Comparison of ENCODE assay signal across 9 mouse cellular contexts in the genomic region with DNA sequence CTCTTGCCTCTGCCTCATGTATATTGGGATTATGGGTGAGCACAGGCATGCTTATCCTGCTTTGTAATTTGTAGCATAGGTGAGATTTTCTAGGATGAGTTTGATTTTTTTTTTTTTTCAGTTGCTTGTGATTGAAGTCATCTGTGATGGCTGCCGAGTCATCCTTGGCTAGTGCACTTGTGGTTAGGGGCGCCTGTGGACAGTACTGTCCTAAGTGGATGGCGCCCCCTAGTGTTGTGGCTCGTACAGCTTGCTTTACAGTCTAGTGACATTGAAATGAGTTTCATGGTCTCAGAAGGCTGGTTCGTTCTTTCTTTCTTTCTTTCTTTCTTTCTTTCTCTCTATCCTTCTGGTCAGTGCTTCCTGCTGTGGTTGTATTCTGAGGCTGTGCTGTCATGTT. TPM values are rescaled to one million over a fixed set of nuclear protein-coding genes. Genes with fewer than 3 reads are reported as not detected.
DNase-seq lines count a peak whose midpoint lies in the region; ATAC-seq and TF ChIP-seq lines count a peak whose summit lies in the region.
"Had no signal": no experiment of that assay in that cellular context is flagged by ENCODE, and none has a peak within 500 bp of the region (broad histone marks: within the 10 kb centered on the region; RNA-seq: fewer than 3 reads in every experiment).

No protein-coding gene starts in this region.

- no peak for TF ChIP-seq POLR2A in bone marrow, adult 2 months (IDR thresholded peaks at IDR 0.05; ENCODE audit: borderline replicate concordance, control insufficient read depth, low read depth, low read length)

- TF ChIP-seq CTCF in gastrocnemius, adult 2 months (IDR thresholded peaks at IDR 0.05), result peak; percentile 57
- TF ChIP-seq CTCF in bone marrow, adult 2 months (IDR thresholded peaks at IDR 0.05; ENCODE audit: control insufficient read depth, insufficient read depth, low read length), result peak; percentile 43

- 48% methylated on average over 5 of the region's 5 CpGs for WGBS in midbrain, embryonic 14.5 days
- WGBS in midbrain, embryonic 15.5 days, result 42% methylated on average over 5 of the region's 5 CpGs
- WGBS in bone marrow, adult 2 months, result 29% methylated on average over 5 of the region's 5 CpGs

- no peaks in the 10 kb centered on the region for H3K27me3 ChIP-seq in midbrain, embryonic 14.5 days (ENCODE audit: control insufficient read depth, insufficient read depth, low read length)
- H3K27me3 ChIP-seq in midbrain, embryonic 15.5 days (replicated peaks), result no peaks in the 10 kb centered on the region
- H3K27me3 ChIP-seq: hindbrain, embryonic 15.5 days had no signal

- intact Hi-C loops in gastrocnemius, adult 2 months (cut with DNase I), result loop anchor here (5.0 kb wide), 1 partner anchor 116 kb away; no protein-coding TSS in a partner anchor

- H3K36me3 ChIP-seq in midbrain, embryonic 14.5 days (ENCODE audit: control insufficient read depth, insufficient read depth, low read length), result no peaks in the 10 kb centered on the region
- H3K36me3 ChIP-seq in midbrain, embryonic 15.5 days (replicated peaks), result no peaks in the 10 kb centered on the region
- H3K36me3 ChIP-seq: hindbrain, embryonic 15.5 days had no signal

- H3K4me3 ChIP-seq in gastrocnemius, adult 2 months, result no peak overlapping the region
- no peak overlapping the region for H3K4me3 ChIP-seq in midbrain, embryonic 14.5 days (replicated peaks; ENCODE audit: low read depth, low read length)
- no peak overlapping the region for H3K4me3 ChIP-seq in midbrain, embryonic 15.5 days
- no peak overlapping the region for H3K4me3 ChIP-seq in bone marrow, adult 2 months (replicated peaks; ENCODE audit: control insufficient read depth, low read depth, low read length)
- H3K4me3 ChIP-seq: hindbrain, embryonic 15.5 days had no signal

- DNase-seq in gastrocnemius, adult 2 months, result peak; percentile 53
- DNase-seq in gastrocnemius, postnatal 25 days, result no peak
- DNase-seq in midbrain, embryonic 14.5 days, result peak; percentile 85
- peak; percentile 53 to 68 for DNase-seq in frontal cortex, postnatal 36 days (ENCODE audit: low spot score in 2 of 2)
- DNase-seq in lung, postnatal 36 days, result peak; percentile 75
- DNase-seq in urinary bladder, postnatal 36 days (ENCODE audit: low spot score in 2 of 2), result no peak

- H3K9me3 ChIP-seq in midbrain, embryonic 14.5 days (ENCODE audit: control insufficient read depth, low read length), result no peaks in the 10 kb centered on the region
- H3K9me3 ChIP-seq in midbrain, embryonic 15.5 days, result no peaks in the 10 kb centered on the region
- H3K9me3 ChIP-seq: hindbrain, embryonic 15.5 days had no signal

- no peaks in the 10 kb centered on the region for H3K4me1 ChIP-seq in midbrain, embryonic 14.5 days (ENCODE audit: control insufficient read depth, insufficient read depth, low read length)
- H3K4me1 ChIP-seq in midbrain, embryonic 15.5 days, result no peaks in the 10 kb centered on the region
- H3K4me1 ChIP-seq in bone marrow, adult 2 months (ENCODE audit: control insufficient read depth, insufficient read depth, low read length), result no peaks in the 10 kb centered on the region; the same call in 1 of the 2 replicates
- H3K4me1 ChIP-seq: hindbrain, embryonic 15.5 days had no signal

- no peak overlapping the region for H3K4me2 ChIP-seq in midbrain, embryonic 14.5 days (ENCODE audit: low read length)
- H3K4me2 ChIP-seq in midbrain, embryonic 15.5 days, result no peak overlapping the region
- H3K4me2 ChIP-seq: hindbrain, embryonic 15.5 days had no signal

- no peak for ATAC-seq in midbrain, embryonic 14.5 days (ENCODE audit: low FRiP score, low TSS enrichment)
- no peak for ATAC-seq in midbrain, embryonic 15.5 days (replicated peaks)

- H3K9ac ChIP-seq in midbrain, embryonic 14.5 days (replicated peaks; ENCODE audit: low read length), result no peak overlapping the region
- H3K9ac ChIP-seq in midbrain, embryonic 15.5 days, result no peak overlapping the region
- H3K9ac ChIP-seq: hindbrain, embryonic 15.5 days had no signal

- H3K27ac ChIP-seq in gastrocnemius, adult 2 months, result no peak overlapping the region
- no peak overlapping the region for H3K27ac ChIP-seq in midbrain, embryonic 14.5 days (replicated peaks; ENCODE audit: low read depth, low read length)
- H3K27ac ChIP-seq in midbrain, embryonic 15.5 days, result no peak overlapping the region
- no peak overlapping the region for H3K27ac ChIP-seq in bone marrow, adult 2 months (ENCODE audit: control insufficient read depth, insufficient read depth, low read depth, low read length, poor library complexity)
- H3K27ac ChIP-seq: hindbrain, embryonic 15.5 days had no signal

RNA-seq across cellular contexts. Expression of gene Rptor, which starts 16.1 kb away (rescaled TPM):
- 10 to 100 TPM; 24.9 to 32.5 TPM for total RNA-seq in gastrocnemius, adult 2 months (2021)
- total RNA-seq in gastrocnemius, postnatal 25 days (2021), result 10 to 100 TPM; 23.7 to 24.8 TPM
- 10.8 and 12.4 TPM in 2 replicates for polyA plus RNA-seq in midbrain, embryonic 14.5 days (2014; fragmentation: Nextera tagmentation; extraction: Ambion mirVana)
- 13.1 and 14.6 TPM in 2 replicates for polyA plus RNA-seq in midbrain, embryonic 15.5 days (2015; fragmentation: Nextera tagmentation; extraction: Ambion mirVana)
- polyA plus RNA-seq in bone marrow, adult 2 months (2011; ENCODE audit: insufficient read depth, insufficient read length, low replicate concordance, missing spikeins), result 7.4 and 15.6 TPM in 2 replicates

Comparison
In these comparisons a context has a peak if more than half of its experiments do, and no peak if none do; other contexts are left out.
1. DNase-seq: peak in gastrocnemius, adult 2 months (single experiment), midbrain, embryonic 14.5 days (single experiment), frontal cortex, postnatal 36 days (2 of 2) and lung, postnatal 36 days (single experiment); none in gastrocnemius, postnatal 25 days (single experiment) and urinary bladder, postnatal 36 days (0 of 2).